ENCODE assay signal across 8 mouse cellular contexts in genomic region chr7:57386517-57387340, GRCm38 (mm10). TPM values are rescaled to one million over a fixed set of nuclear protein-coding genes. Genes with fewer than 3 reads are reported as not detected.
DNase-seq lines count a peak whose midpoint lies in the region; ATAC-seq and TF ChIP-seq lines count a peak whose summit lies in the region.

Gabrg3 (minus strand) TSS chr7:57387188.

- ATAC-seq in heart, embryonic 14.5 days (ENCODE audit: insufficient number of reproducible peaks, insufficient read depth, low FRiP score, low read depth): no peak
- peak; percentile 86 for ATAC-seq in midbrain, postnatal 0 days (ENCODE audit: low FRiP score)

- H3K9me3 ChIP-seq in heart, embryonic 14.5 days (ENCODE audit: control insufficient read depth, low read length): no peaks in the 10 kb centered on the region
- H3K9me3 ChIP-seq in midbrain, postnatal 0 days (ENCODE audit: low read length): no peaks in the 10 kb centered on the region

- peak; percentile 47 for TF ChIP-seq CTCF in midbrain, postnatal 0 days (IDR thresholded peaks at IDR 0.05)

- H3K27ac ChIP-seq in heart, embryonic 14.5 days (replicated peaks in 1 of 2; ENCODE audit: control insufficient read depth in 1 of 2, insufficient read depth in 1 of 2, low read depth in 2 of 2, low read length in 2 of 2): no peak within 1 kb of the TSS
- H3K27ac ChIP-seq in midbrain, postnatal 0 days (ENCODE audit: low read depth, low read length): peak within 1 kb of the TSS; percentile 67

- peak within 1 kb of the TSS; percentile 48 to 51 for H3K4me3 ChIP-seq in heart, embryonic 14.5 days (ENCODE audit: control insufficient read depth in 1 of 2, insufficient read depth in 1 of 2, low read depth in 1 of 2, low read length in 2 of 2)
- peak within 1 kb of the TSS; percentile 59 for H3K4me3 ChIP-seq in midbrain, postnatal 0 days (ENCODE audit: low read depth, low read length)

- H3K36me3 ChIP-seq in heart, embryonic 14.5 days (ENCODE audit: control insufficient read depth, insufficient read depth, low read length): no peaks in the 10 kb centered on the region
- no peaks in the 10 kb centered on the region for H3K36me3 ChIP-seq in midbrain, postnatal 0 days (ENCODE audit: insufficient read depth, low read length)

- H3K4me2 ChIP-seq in heart, embryonic 14.5 days (ENCODE audit: low read length): peak within 1 kb of the TSS; percentile 93
- peak within 1 kb of the TSS; percentile 60 for H3K4me2 ChIP-seq in midbrain, postnatal 0 days (ENCODE audit: low read depth, low read length, poor library complexity, severe bottlenecking)

- 1% methylated on average over 58 of the region's 71 CpGs for WGBS in heart, embryonic 14.5 days
- under 1% methylated on average over 69 of the region's 71 CpGs for WGBS in midbrain, postnatal 0 days

- H3K4me1 ChIP-seq in heart, embryonic 14.5 days (ENCODE audit: control insufficient read depth in 2 of 2, insufficient read depth in 2 of 2, low read length in 2 of 2): no peaks in the 10 kb centered on the region
- H3K4me1 ChIP-seq in midbrain, postnatal 0 days (ENCODE audit: insufficient read depth, low read length): no peaks in the 10 kb centered on the region

- no peak for DNase-seq in heart, adult 9 months (ENCODE audit: low spot score in 2 of 2)
- peak; percentile 42 to 49 for DNase-seq in adrenal gland, postnatal 36 days
- peak; percentile 24 to 45 for DNase-seq in frontal cortex, postnatal 10 days (ENCODE audit: low spot score in 2 of 2)
- peak; percentile 42 to 43 for DNase-seq in layer of hippocampus, postnatal 14 days (ENCODE audit: low spot score in 2 of 2)
- peak; percentile 76 for DNase-seq in midbrain, postnatal 0 days (ENCODE audit: low spot score)
- DNase-seq in urinary bladder, adult 2 months (ENCODE audit: low spot score): no peak
- DNase-seq in ovary, adult 18-20 months (ENCODE audit: low spot score): no peak

- peaks cover 35% of the 10 kb centered on the region for H3K27me3 ChIP-seq in heart, embryonic 14.5 days (ENCODE audit: control insufficient read depth, insufficient read depth, low read length)
- H3K27me3 ChIP-seq in midbrain, postnatal 0 days (ENCODE audit: insufficient read depth, low read length): no peaks in the 10 kb centered on the region

- peak within 1 kb of the TSS; percentile 60 for H3K9ac ChIP-seq in heart, embryonic 14.5 days (ENCODE audit: low read length)
- peak within 1 kb of the TSS; percentile 81 for H3K9ac ChIP-seq in midbrain, postnatal 0 days (replicated peaks; ENCODE audit: low read length, poor library complexity, severe bottlenecking)

RNA-seq across cellular contexts. Expression of gene Gabrg3, which starts in this region (rescaled TPM):
- 0.78 and 0.96 TPM in 2 replicates for polyA plus RNA-seq in heart, embryonic 14.5 days (2014; fragmentation: Nextera tagmentation; extraction: Ambion mirVana)
- total RNA-seq in adrenal gland, postnatal 36 days (2021): 1 to 10 TPM; 2.1 to 3.6 TPM
- total RNA-seq in layer of hippocampus, postnatal 14 days (2021): 10 to 100 TPM; 18.7 to 22.9 TPM
- 11.8 and 25.3 TPM in 2 replicates for total RNA-seq in midbrain, postnatal 0 days (2014; rRNA removed)
- 9.5 and 11.5 TPM in 2 replicates for polyA plus RNA-seq in midbrain, postnatal 0 days (2015; fragmentation: Nextera tagmentation; extraction: Ambion mirVana)
- 0.46 and 0.48 TPM in 2 replicates for polyA plus RNA-seq in urinary bladder, adult 2 months (2012; rRNA removed)

Comparison
In these comparisons a context has a peak if more than half of its experiments do, and no peak if none do; other contexts are left out.
1. DNase-seq: peak in adrenal gland, postnatal 36 days (2 of 2), frontal cortex, postnatal 10 days (2 of 2), layer of hippocampus, postnatal 14 days (2 of 2) and midbrain, postnatal 0 days (single experiment); none in heart, adult 9 months (0 of 2), urinary bladder, adult 2 months (single experiment) and ovary, adult 18-20 months (single experiment).